Mouse (Mus musculus): ENCODE measurements around the gene Plekha8. TPM values are rescaled to one million over a fixed set of nuclear protein-coding genes. Genes with fewer than 3 reads are reported as not detected.

Plekha8 gene
- polyA plus RNA-seq, 1 experiment from 2014 or later = 2.8 TPM

GRCm38 (mm10) chr6:54657861-54658260 lies 63.0 kb downstream of the Plekha8 start:
- no peaks in the 10 kb centered on the region for H3K27me3 ChIP-seq
- no peak overlapping the region for H3K4me2 ChIP-seq
- H3K36me3 ChIP-seq = no peaks in the 10 kb centered on the region
- no peak for DNase-seq
- ATAC-seq (ENCODE audit: low read depth) = no peak
- no peak overlapping the region for H3K4me3 ChIP-seq (replicated peaks)
- no peaks in the 10 kb centered on the region for H3K9me3 ChIP-seq (replicated peaks)
- no peak overlapping the region for H3K27ac ChIP-seq
- no peaks in the 10 kb centered on the region for H3K4me1 ChIP-seq (replicated peaks)
- H3K9ac ChIP-seq = no peak overlapping the region
- 74% methylated on average over 6 of the region's 6 CpGs for WGBS (ENCODE audit: insufficient replicate concordance)

DNA sequence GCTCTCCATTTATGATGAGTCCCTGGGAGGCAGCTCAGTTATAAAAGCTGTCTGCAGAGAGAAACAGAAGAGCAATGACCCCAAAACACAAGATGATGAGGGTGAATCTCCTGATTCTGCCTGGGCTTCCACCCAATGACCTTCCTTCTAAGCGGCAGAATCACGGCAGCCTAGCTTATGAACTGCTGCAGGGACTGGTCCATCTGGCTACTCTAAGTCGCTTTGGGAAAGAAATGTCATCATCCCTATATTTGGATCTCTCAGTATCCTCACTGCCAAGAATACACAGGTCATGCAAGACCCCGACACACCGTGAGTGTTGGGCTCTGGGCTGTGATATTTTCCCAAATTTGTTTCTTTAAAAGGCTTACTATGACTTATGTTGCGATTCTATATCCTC lies 75.0 kb downstream of the Plekha8 start:
- WGBS (ENCODE audit: insufficient replicate concordance) = 69% methylated on average over 6 of the region's 6 CpGs
- ATAC-seq (ENCODE audit: low read depth) (no peak), DNase-seq (no peak)
- Histone ChIP-seq H3K27me3 (no peaks in the 10 kb centered on the region), H3K9ac (no peak overlapping the region), H3K4me1 (replicated peaks) (no peaks in the 10 kb centered on the region), H3K4me3 (replicated peaks) (no peak overlapping the region), H3K27ac (no peak overlapping the region), H3K9me3 (replicated peaks) (no peaks in the 10 kb centered on the region), H3K36me3 (no peaks in the 10 kb centered on the region), H3K4me2 (no peak overlapping the region)

- Histone ChIP-seq H3K9ac (no peak overlapping the region), H3K27me3 (no peaks in the 10 kb centered on the region), H3K27ac (no peak overlapping the region), H3K9me3 (replicated peaks) (no peaks in the 10 kb centered on the region), H3K36me3 (no peaks in the 10 kb centered on the region), H3K4me3 (replicated peaks) (no peak overlapping the region), H3K4me1 (replicated peaks) (no peaks in the 10 kb centered on the region), H3K4me2 (no peak overlapping the region)
- DNase-seq (no peak), ATAC-seq (ENCODE audit: low read depth) (no peak)
- WGBS (ENCODE audit: insufficient replicate concordance) = 37% methylated on average over 5 of the region's 5 CpGs
These were observed 78.0 kb downstream of the Plekha8 start for GRCm38 (mm10) chr6:54672901-54673300.

DNA sequence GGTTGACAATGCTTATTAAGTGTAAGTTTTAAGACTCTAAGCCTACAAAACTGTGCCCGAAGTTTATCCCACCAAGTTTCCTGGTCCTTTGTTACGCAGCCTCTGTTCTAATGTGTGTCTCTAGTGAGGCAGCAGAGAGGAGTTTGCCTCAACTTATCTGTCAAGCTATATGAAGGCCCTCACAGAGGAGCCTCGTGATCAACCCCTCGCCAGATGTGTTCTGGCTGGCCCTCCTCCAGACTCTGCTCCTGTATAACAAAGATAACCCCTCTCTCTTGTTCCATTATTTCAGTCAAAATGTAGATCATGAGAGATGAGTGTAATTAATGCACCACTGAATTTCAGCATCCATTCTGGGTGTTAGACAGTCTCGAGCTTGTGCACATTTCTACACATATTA lies 84.8 kb downstream of the Plekha8 start:
- Histone ChIP-seq H3K9me3 (replicated peaks) (no peaks in the 10 kb centered on the region), H3K4me3 (replicated peaks) (no peak overlapping the region), H3K4me2 (no peak overlapping the region), H3K27me3 (peaks cover 34% of the 10 kb centered on the region), H3K4me1 (replicated peaks) (peaks cover 32% of the 10 kb centered on the region), H3K27ac (no peak overlapping the region), H3K36me3 (no peaks in the 10 kb centered on the region), H3K9ac (no peak overlapping the region)
- ATAC-seq (ENCODE audit: low read depth) = 0 out of 2 replicates have a peak, but pooled peaks have one; percentile 19
- 43% methylated on average over 5 of the region's 5 CpGs for WGBS (ENCODE audit: insufficient replicate concordance)
- DNase-seq = peak; percentile 16

- no peaks in the 10 kb centered on the region for H3K9me3 ChIP-seq (replicated peaks)
- H3K4me3 ChIP-seq (replicated peaks) = peak within 1 kb of the TSS; percentile 76
- H3K36me3 ChIP-seq = no peaks in the 10 kb centered on the region
- H3K4me1 ChIP-seq (replicated peaks) = peaks cover 44% of the 10 kb centered on the region
- DNase-seq (peak; percentile 92), ATAC-seq (ENCODE audit: low read depth) (peak; percentile 98)
- H3K9ac ChIP-seq = peak within 1 kb of the TSS; percentile 76
- 3% methylated on average over 48 of the region's 48 CpGs for WGBS (ENCODE audit: insufficient replicate concordance)
- H3K4me2 ChIP-seq = peak within 1 kb of the TSS; percentile 100
- no peak within 1 kb of the TSS for H3K27ac ChIP-seq
- H3K27me3 ChIP-seq = peaks cover 40% of the 10 kb centered on the region
These were observed 86.2 kb downstream of the Plekha8 start, which contains the start of gene Mturn for GRCm38 (mm10) chr6:54680891-54681745. TSS of gene Mturn (plus strand) at chr6:54681624.

DNA sequence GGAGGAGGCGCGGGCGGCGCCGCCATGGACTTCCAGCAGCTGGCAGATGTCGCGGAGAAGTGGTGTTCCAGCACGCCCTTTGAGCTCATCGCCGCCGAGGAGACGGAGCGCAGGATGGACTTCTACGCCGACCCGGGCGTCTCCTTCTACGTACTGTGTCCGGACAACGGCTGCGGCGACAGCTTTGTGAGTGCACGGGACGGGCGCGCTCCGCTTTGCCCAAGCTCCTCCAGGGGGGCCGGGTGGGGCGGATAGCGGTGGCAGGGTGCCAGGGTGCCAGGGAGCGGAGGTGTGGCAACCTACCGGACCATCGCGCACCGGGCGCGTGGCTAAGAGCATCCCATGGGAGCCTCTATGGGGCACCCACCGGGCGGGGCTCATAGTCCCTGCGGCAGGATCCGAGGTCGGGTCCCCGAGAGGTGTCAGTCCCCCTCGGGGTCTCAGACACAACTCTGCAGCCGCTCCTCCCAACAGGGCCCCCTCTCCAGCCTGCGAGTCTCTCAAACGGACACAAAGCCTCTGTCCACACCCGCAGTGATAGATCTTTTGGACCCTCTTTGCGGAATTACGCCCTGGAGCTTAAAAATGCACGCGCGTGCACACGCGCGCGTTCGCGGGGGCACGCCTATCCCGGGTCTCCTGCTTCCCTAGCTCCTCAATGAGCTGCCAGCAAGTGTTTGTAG lies 87.0 kb downstream of the Plekha8 start:
- peak overlapping the region; percentile 100 for H3K4me2 ChIP-seq
- H3K36me3 ChIP-seq = no peaks in the 10 kb centered on the region
- H3K27ac ChIP-seq = no peak overlapping the region
- WGBS (ENCODE audit: insufficient replicate concordance) = under 1% methylated on average over 61 of the region's 61 CpGs
- peaks cover 46% of the 10 kb centered on the region for H3K4me1 ChIP-seq (replicated peaks)
- peak overlapping the region; percentile 76 for H3K4me3 ChIP-seq (replicated peaks)
- H3K9ac ChIP-seq = peak overlapping the region; percentile 76
- ATAC-seq (ENCODE audit: low read depth) (peak; percentile 52), DNase-seq (no peak)
- H3K27me3 ChIP-seq = peaks cover 40% of the 10 kb centered on the region
- no peaks in the 10 kb centered on the region for H3K9me3 ChIP-seq (replicated peaks)

- Histone ChIP-seq H3K4me1 (replicated peaks) (peaks cover 46% of the 10 kb centered on the region), H3K9ac (no peak overlapping the region), H3K4me2 (no peak overlapping the region), H3K27me3 (peaks cover 54% of the 10 kb centered on the region), H3K27ac (no peak overlapping the region), H3K4me3 (replicated peaks) (no peak overlapping the region), H3K9me3 (replicated peaks) (no peaks in the 10 kb centered on the region), H3K36me3 (no peaks in the 10 kb centered on the region)
- no peak for ATAC-seq (ENCODE audit: low read depth)
- no peak for DNase-seq
- WGBS (ENCODE audit: insufficient replicate concordance) = 56% methylated on average over 4 of the region's 4 CpGs
These were observed 89.2 kb downstream of the Plekha8 start for GRCm38 (mm10) chr6:54684085-54684484.

- H3K4me1 ChIP-seq (replicated peaks) = peaks cover 37% of the 10 kb centered on the region
- DNase-seq (no peak), ATAC-seq (ENCODE audit: low read depth) (no peak)
- no peak overlapping the region for H3K9ac ChIP-seq
- peaks cover 47% of the 10 kb centered on the region for H3K27me3 ChIP-seq
- H3K9me3 ChIP-seq (replicated peaks) = no peaks in the 10 kb centered on the region
- 42% methylated on average over 5 of the region's 5 CpGs for WGBS (ENCODE audit: insufficient replicate concordance)
- H3K4me3 ChIP-seq (replicated peaks) = no peak overlapping the region
- no peak overlapping the region for H3K4me2 ChIP-seq
- H3K36me3 ChIP-seq = no peaks in the 10 kb centered on the region
- no peak overlapping the region for H3K27ac ChIP-seq
These were observed 90.2 kb downstream of the Plekha8 start for GRCm38 (mm10) chr6:54685103-54685502.

GRCm38 (mm10) chr6:54685716-54686395 lies 90.9 kb downstream of the Plekha8 start:
- H3K4me2 ChIP-seq = no peak overlapping the region

DNA sequence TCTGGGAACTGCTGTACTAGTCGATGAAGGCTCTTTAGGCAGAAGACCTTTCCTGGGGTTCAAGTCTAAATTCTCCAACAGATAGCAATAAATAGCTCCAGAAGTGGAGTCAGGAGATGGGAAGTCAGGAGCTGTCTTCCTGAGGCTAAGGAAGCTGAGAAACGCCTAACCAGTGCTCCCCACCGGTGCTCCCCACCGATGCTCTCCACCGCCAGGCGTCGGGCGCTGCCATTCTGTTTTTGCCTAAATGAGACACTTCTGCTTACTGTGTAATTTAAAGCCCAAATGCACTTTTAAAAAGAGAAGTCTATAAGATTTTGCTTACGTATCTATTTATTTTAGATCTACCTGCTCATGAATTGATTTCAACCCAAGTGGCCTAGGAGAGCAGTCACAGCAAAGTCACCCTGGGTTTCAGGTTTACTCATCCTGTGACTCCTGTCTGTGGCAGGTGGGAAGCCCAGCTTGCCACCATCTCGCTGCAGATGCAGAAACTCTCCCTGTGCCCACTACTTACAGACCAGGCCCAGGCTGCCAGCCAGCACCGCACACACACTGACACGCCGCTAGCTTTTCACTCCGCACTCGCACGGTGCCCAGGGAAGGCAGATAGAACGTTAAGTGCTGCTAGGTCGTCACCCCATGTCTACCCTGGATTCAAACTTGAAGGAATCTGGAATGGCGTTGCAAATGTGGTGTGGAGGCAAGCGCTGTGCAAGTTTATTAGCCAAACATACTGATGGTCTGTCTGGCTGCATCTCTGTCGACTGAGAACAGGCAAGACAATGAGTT lies 92.2 kb downstream of the Plekha8 start:
- H3K36me3 ChIP-seq = no peaks in the 10 kb centered on the region
- H3K4me2 ChIP-seq = no peak overlapping the region
- H3K27me3 ChIP-seq = peaks cover 58% of the 10 kb centered on the region
- no peak for ATAC-seq (ENCODE audit: low read depth)
- no peak for DNase-seq
- WGBS (ENCODE audit: insufficient replicate concordance) = 79% methylated on average over 21 of the region's 21 CpGs
- H3K9me3 ChIP-seq (replicated peaks) = no peaks in the 10 kb centered on the region
- no peak overlapping the region for H3K4me3 ChIP-seq (replicated peaks)
- H3K9ac ChIP-seq = no peak overlapping the region
- H3K4me1 ChIP-seq (replicated peaks) = peaks cover 20% of the 10 kb centered on the region
- H3K27ac ChIP-seq = no peak overlapping the region

More at GRCm38 (mm10) chr6:54685716-54686395, 90.9 kb downstream of the Plekha8 start:
- Histone ChIP-seq H3K27ac (no peak overlapping the region), H3K9ac (no peak overlapping the region), H3K36me3 (no peaks in the 10 kb centered on the region), H3K9me3 (replicated peaks) (no peaks in the 10 kb centered on the region), H3K27me3 (peaks cover 51% of the 10 kb centered on the region), H3K4me1 (replicated peaks) (peaks cover 31% of the 10 kb centered on the region), H3K4me3 (replicated peaks) (no peak overlapping the region)
- WGBS (ENCODE audit: insufficient replicate concordance) = 36% methylated on average over 14 of the region's 14 CpGs
- DNase-seq (no peak), ATAC-seq (ENCODE audit: low read depth) (no peak)

All from liver, embryonic 13.5 days (tissue).